Mouse (Mus musculus) heart, embryonic 16.5 days (tissue): ENCODE results near the gene Gm17428. TPM values are rescaled to one million over a fixed set of nuclear protein-coding genes. Genes with fewer than 3 reads are reported as not detected.
A peak's percentile ranks its signal among the peaks of the same experiment; 100 is the strongest.

Experiments used
- ATAC-seq: fragments of 200-750 bp; cut with Nextera tagmentation; replicated peaks from 2 replicates; pipeline ENCODE4 v1.8.0; 2017; ENCODE audit warnings: moderate number of reproducible peaks; ENCODE audit not compliant: insufficient read depth, low FRiP score; ENCODE audit errors: extremely low read depth
- H3K27ac ChIP-seq: fragments of 300-500 bp; sonication (generic); 2 replicates; pipeline ENCODE4 v1.5.1; 2014; ENCODE audit warnings: mild to moderate bottlenecking, low read length, control low read depth, moderate library complexity
- H3K27me3 ChIP-seq: fragments of 300-500 bp; sonication (generic); 2 replicates; pipeline ENCODE4 v1.6.1; 2014; ENCODE audit warnings: low read length, mixed read lengths; ENCODE audit not compliant: control insufficient read depth, insufficient read depth
- H3K36me3 ChIP-seq: fragments of 300-500 bp; sonication (generic); 2 replicates; pipeline ENCODE4 v1.6.1; 2014; ENCODE audit not compliant: control insufficient read depth, insufficient read depth
- H3K4me1 ChIP-seq: fragments of 300-500 bp; sonication (generic); 2 replicates; pipeline ENCODE4 v1.6.1; 2014; ENCODE audit warnings: low read length, mixed read lengths; ENCODE audit not compliant: control insufficient read depth, insufficient read depth
- H3K4me2 ChIP-seq: fragments of 300-500 bp; sonication (generic); 2 replicates; pipeline ENCODE4 v1.6.1; 2014; ENCODE audit warnings: low read depth, mild to moderate bottlenecking, control low read depth, low read length
- H3K4me3 ChIP-seq: fragments of 300-500 bp; sonication (generic); 2 replicates; pipeline ENCODE4 v1.5.1; 2014; ENCODE audit warnings: mild to moderate bottlenecking, control low read depth, low read length
- H3K9ac ChIP-seq: fragments of 300-500 bp; sonication (generic); 2 replicates; pipeline ENCODE4 v1.6.1; 2014; ENCODE audit warnings: low read length, control low read depth
- H3K9me3 ChIP-seq: fragments of 300-500 bp; sonication (generic); replicated peaks from 2 replicates; pipeline ENCODE4 v1.6.1; 2016; ENCODE audit warnings: low read length; ENCODE audit not compliant: control insufficient read depth
- WGBS: fragments of 180-500 bp; shearing (Covaris S2); extraction: QIAGEN DNeasy Blood & Tissue Kit; methylation state at CpG from one replicate; pipeline ENCODE4 v1.1.7; 2014; 5-methylcytosine and 5-hydroxymethylcytosine counted together
- microRNA counts: library from miRNA; unstranded; fragments of <30 nt; microRNA quantifications from one replicate; lab custom pipeline; 2016
- microRNA-seq: library from miRNA; unstranded; fragments of <30 nt; microRNA quantifications from one replicate; pipeline ENCODE4, GENCODE M21; 2017
- polyA plus RNA-seq: library from polyadenylated mRNA; unstranded; fragments of >200 nt; fragmentation: Nextera tagmentation; extraction: Ambion mirVana; gene quantifications from 2 replicates; pipeline ENCODE4 v1.2.1, GENCODE M21; 2015

Gm17428 gene
- polyA plus RNA-seq, 1 experiment from 2014 or later, result not detected

DNA sequence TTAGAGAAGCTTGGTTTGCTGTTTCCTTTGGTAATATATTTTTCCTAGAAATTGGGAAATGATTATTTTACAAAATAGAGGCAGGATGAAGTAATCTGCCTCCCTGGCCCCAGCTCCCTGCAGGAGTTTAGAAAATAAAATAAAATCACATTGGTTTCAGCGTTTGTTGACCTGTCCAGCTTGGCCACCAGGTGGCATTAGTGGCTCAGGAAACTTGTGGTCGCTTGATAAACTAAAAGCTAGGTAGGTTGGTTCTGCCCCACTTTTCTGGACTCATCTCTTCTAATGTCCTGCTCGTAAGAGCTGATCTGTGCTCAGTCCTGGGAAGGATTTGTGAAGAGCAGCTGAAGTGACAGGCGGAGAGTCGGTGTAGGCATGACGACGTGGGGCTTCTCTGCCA, 47.5 kb downstream of the Gm17428 start:
- Histone ChIP-seq H3K9me3 (no peaks in the 10 kb centered on the region), H3K27me3 (no peaks in the 10 kb centered on the region), H3K9ac (no peak overlapping the region), H3K27ac (no peak overlapping the region), H3K36me3 (peaks cover 34% of the 10 kb centered on the region), H3K4me1 (peaks cover 4% of the 10 kb centered on the region), H3K4me2 (no peak overlapping the region), H3K4me3 (no peak overlapping the region)
- ATAC-seq, result no peak; the same call in 1 of the 2 replicates
- 60% methylated on average over 7 of the region's 7 CpGs for WGBS

DNA sequence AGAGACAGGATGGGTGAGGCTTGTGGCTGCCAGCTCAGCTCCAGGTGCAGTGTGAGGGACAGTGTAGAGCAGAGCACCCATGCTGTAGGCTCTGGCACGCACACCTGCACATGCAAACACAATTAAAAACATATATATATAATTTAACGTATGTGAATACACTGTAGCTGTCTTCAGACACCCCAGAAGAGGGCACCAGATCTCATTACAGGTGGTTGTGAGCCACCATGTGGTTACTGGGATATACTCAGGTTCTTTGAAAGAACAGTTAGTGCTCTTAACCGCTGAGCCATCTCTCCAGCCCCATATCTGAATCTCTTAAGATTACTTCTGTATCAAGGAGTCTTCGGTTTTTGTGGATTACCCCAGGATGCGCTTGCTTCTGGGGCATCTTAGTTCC, 48.8 kb downstream of the Gm17428 start:
- no peak for ATAC-seq
- peaks cover 34% of the 10 kb centered on the region for H3K36me3 ChIP-seq

More for the DNA sequence above, 48.8 kb downstream of the Gm17428 start:
- H3K9me3 ChIP-seq, result no peaks in the 10 kb centered on the region
- no peak overlapping the region for H3K4me2 ChIP-seq
- H3K27me3 ChIP-seq, result no peaks in the 10 kb centered on the region
- no peak overlapping the region for H3K27ac ChIP-seq
- peaks cover 4% of the 10 kb centered on the region for H3K4me1 ChIP-seq
- no peak overlapping the region for H3K4me3 ChIP-seq
- no peak overlapping the region for H3K9ac ChIP-seq
- 83% methylated on average over 5 of the region's 5 CpGs for WGBS

MicroRNAs within 50 kb of the gene (microRNA counts, 519-probe panel; counts per million panel counts)
- microRNA mmu-miR-208a (lab: Ali Mortazavi, UCI) (4,465 counts per million, percentile 98 among the panel's probes with 10 or more counts), microRNA mmu-miR-208b (lab: Ali Mortazavi, UCI) (4,972 counts per million, percentile 100 among the panel's probes with 10 or more counts)

Small RNA genes lying within 50 kb of the gene (microRNA-seq; reads per million reads assigned to microRNA genes)
- gene Mir208a (7,664 reads per million, percentile 95 among the genes with 10 or more reads in this experiment), gene Mir208b (75,117 reads per million, percentile 99 among the genes with 10 or more reads in this experiment)

Other genes with a start within 250 kb of the Gm17428 start
- 3.2 and 4.0 TPM in 2 replicates for gene Slc7a8, start 195.0 kb upstream of the Gm17428 start, polyA plus RNA-seq
- gene Rnf212b, start 162.8 kb upstream of the Gm17428 start, polyA plus RNA-seq, result not detected in 2 replicates
- 4.9 and 6.4 TPM in 2 replicates for gene Homez, start 106.0 kb upstream of the Gm17428 start, polyA plus RNA-seq
- 0.59 and 1.4 TPM in 2 replicates for gene Ppp1r3e, start 99.4 kb upstream of the Gm17428 start, polyA plus RNA-seq
- 3.3 and 4.3 TPM in 2 replicates for gene Bcl2l2, start 93.6 kb upstream of the Gm17428 start, polyA plus RNA-seq
- gene Gm20521, start 93.5 kb upstream of the Gm17428 start, polyA plus RNA-seq, result not detected in 2 replicates
- 61.9 and 68.4 TPM in 2 replicates for gene Pabpn1, start 84.4 kb upstream of the Gm17428 start, polyA plus RNA-seq
- gene Slc22a17, start 63.8 kb upstream of the Gm17428 start, polyA plus RNA-seq, result 27.2 and 31.9 TPM in 2 replicates
- 13.4 and 14.4 TPM in 2 replicates for gene Efs, start 50.8 kb upstream of the Gm17428 start, polyA plus RNA-seq
- not detected in 2 replicates for gene Il25, start 44.2 kb upstream of the Gm17428 start, polyA plus RNA-seq
- 0.86 and 1.3 TPM in 2 replicates for gene Cmtm5, start 40.7 kb upstream of the Gm17428 start, polyA plus RNA-seq
- 2,302 and 2,585 TPM in 2 replicates for gene Myh6, start 10.0 kb upstream of the Gm17428 start, polyA plus RNA-seq
- gene Myh7, start 17.7 kb downstream of the Gm17428 start, polyA plus RNA-seq, result 6,075 and 6,619 TPM in 2 replicates
- gene Ngdn, start 38.5 kb downstream of the Gm17428 start, polyA plus RNA-seq, result 63.3 and 68.1 TPM in 2 replicates
- 2.5 and 3.0 TPM in 2 replicates for gene Zfhx2, start 115.4 kb downstream of the Gm17428 start, polyA plus RNA-seq
- gene Thtpa, start 117.9 kb downstream of the Gm17428 start, polyA plus RNA-seq, result 16.1 and 16.9 TPM in 2 replicates
- gene Ap1g2, start 129.7 kb downstream of the Gm17428 start, polyA plus RNA-seq, result 10.4 and 14.2 TPM in 2 replicates
- gene Jph4, start 140.0 kb downstream of the Gm17428 start, polyA plus RNA-seq, result 0.09 and 0.25 TPM in 2 replicates
- gene Dhrs2, start 245.1 kb downstream of the Gm17428 start, polyA plus RNA-seq, result not detected in 2 replicates